Mouse (Mus musculus) telencephalon, adult 2 months (tissue): ENCODE data around the gene Sdsl.

Experiments used
- DNase-seq: peaks from one replicate; pipeline ENCODE4 v3.0.0-alpha.2; 2011; ENCODE audit warnings: low read depth, low spot score

Sdsl gene

DNA sequence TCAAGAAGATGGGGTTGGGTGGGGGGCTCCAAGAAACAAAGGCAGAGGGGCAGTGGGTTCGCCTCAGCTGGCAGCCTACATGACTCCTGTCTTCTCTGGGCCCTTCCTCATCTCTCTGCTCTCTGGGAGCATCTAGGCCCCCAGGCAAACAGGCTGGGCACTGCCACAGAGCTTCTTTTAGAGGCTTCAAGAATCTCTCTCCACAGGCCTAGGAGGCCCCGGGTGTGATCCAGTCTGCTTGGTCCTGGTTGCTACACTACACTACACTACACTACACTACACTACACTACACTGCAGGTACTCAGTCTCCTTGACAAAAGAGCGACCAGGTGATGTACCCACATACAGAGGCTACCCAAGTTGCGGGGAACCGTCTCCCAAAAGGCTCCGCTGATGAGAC, 42.9 kb downstream of the Sdsl start:
- DNase-seq, result no peak

DNA sequence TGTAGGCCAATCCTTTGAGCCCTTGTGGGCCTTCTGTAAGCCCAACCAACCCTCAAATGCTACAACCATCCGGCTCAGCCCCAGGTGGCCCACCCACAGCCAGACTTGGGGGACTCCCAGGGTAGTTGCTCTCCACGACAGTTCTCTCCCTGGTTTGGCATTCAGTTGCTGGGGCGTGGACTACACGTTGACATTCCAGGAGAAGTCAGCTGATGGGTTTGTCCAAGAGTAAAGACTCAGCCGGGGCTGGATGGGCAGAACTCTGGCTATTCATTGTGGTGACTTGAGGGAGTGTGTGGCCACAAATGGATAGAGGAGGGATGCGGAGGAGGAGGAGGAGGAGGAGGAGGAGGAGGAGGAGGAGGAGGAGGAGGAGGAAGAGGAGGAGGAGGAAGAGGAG, 43.6 kb downstream of the Sdsl start:
- DNase-seq, result no peak

DNA sequence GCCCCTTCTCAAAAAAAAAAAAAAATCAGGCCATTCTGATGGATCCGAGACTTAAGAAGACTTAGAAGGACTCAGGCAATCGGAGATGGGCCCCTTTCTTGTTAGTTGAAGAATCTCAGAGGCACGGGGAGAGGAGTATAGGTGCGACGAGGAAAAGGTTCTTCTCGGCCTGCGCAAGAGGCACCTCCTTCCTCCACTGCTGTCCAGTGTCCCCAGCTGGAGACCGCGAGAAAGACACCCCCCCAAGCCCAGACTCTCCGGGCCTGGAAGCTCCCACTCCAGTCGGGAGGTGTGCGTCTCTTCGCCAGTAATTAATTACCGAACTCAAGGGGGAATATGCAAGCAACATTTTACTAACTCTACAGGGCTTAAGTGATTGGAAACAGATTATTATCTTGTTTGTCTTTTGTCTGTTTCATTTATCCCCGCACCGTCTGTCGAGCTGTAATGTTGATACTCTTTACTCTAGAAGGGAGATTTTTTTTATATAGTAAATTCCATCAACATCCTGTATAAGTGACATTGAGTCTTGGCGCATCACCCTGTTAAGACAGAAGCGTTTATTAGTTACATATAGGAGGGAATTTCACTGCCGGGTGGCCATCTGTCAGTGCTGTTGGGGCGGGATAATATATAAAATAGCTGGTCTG, 44.3 kb downstream of the Sdsl start:
- no peak for DNase-seq

DNA sequence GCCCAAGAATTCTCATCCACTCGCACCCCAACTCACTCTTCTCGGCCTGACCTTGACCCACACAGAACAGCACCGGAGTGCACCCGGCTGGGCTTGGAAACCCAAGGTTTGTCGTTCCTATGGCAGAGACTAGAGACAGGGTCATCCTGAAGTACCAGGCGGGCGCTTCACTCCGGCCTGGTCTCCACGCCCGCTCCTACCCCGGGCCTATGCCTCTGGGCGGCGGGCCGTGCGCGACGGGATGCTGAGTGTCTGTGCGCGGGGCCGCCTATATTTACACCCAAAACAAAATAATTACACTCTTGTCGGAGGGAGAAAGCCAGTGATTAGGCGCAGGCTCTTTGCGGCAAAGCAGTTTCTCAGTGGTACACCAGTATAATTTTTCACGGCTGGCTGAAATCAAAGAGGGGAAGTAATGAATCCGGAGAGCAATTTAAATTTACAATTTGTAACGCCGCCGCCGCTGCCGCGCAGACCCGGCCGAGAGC, 45.1 kb downstream of the Sdsl start:
- DNase-seq, result no peak

DNA sequence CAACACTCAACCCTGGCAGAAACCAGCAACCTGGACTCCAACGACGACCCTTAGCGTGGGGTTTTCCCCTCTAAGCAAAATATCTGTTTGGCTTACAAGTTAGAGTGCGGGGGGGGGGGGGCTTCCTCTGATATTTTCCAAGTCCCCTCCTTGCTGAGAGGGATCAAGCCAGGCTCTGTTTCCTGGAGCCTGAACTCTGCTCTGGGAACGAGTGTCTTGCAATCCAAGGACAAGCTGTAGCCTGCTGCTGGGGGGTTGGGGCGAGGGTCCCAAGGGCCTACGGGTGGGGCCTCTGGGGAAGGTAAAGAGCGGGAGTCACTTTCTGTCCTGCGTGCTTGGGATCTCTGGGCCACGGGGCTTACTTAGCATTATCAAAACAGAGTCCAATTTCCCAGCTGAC, 46.0 kb downstream of the Sdsl start:
- no peak for DNase-seq

DNA sequence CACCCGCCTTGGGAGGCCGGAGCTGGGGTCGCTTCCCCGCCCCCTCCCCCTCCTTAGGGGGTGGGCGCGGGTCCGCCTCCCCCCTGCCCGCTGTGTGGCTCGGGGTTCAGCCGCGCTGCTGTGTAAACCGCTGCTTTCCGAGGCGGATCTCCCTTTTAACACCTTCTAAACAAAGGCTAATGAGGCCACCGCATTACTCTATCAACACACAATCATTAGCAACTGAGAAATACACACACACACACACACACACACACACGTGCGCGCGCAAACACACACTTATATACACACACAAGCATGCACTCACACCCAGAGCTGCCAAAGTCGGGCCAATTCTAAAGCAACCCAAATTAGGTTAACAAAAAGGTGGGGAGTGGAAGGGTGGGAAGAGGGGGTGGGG, 46.9 kb downstream of the Sdsl start:
- no peak for DNase-seq

DNA sequence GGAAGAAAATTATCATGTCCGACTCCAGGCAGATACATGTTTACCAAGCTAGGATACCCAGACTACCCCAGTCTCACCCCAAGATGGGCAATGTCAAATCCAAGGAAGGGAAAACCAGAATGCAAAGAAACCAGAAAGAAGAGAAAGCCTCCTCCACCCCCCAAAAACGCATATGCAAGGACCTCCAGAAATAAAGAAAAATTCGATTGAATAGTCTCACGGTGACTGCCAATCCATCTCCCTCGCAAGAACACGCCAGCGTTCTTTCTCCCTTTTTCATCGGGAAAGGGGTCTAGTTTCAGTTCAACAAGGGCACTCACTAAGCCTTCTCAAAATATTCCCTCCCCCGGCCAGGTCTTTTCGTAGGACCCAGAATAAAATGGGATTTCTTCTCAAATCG, 48.0 kb downstream of the Sdsl start:
- DNase-seq, result no peak

DNA sequence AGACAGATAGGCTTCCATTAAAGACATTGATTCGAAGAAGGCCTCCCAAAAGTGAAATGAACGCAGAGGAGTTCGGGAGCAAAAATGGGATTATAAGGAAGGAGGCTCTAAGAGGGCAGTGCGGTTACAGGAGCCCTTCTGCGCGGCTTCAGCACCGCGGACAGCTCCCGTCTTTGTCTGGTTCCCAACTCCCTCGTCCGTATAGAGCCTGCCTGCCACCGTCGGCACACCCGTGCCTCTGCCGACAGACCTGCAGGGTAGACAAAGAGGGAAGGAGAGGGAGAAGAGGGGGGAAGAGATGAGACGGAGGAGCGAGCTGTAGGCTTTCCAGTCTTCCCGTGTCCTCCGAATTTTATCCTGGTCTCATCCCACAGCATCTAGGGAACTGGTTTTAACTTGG, 48.6 kb downstream of the Sdsl start:
- DNase-seq, result no peak

DNA sequence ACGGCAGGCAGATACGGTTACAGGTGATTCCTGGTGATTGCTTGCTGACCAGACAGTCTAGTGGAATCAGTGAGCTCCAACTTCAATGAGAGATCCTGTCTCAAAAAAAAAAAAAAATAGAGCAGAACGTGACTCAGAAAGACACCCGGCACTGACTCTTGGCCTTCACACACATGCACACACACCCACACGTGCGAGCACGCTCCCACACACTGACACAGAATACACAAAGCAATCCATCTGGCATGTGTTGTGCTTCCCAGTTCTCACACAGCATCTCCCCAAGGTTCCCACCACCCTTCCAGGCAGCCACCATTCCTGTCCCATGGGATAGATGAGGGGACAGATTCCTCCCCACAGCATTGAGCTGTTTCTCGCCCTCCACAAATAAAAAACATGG, 52.5 kb downstream of the Sdsl start:
- no peak for DNase-seq

DNA sequence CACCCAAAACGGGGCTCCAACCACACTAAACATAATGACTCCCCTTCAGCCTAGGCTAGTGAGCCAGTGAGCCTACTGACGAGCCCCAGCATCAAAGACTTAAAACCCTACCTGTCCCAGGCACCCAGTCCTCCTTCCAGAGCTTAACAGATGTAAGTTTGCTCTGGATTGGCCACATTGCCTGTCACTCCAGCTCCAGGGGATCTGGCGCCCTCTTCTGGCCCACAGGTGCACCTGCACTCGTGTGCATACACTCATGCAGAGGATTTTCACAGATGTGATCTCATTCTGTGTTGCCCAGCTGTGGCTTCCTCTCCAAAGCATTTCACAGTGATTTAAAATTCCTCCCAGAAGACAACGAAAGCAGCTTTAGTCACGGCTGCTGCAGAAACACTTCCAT, 59.2 kb downstream of the Sdsl start:
- no peak for DNase-seq

DNA sequence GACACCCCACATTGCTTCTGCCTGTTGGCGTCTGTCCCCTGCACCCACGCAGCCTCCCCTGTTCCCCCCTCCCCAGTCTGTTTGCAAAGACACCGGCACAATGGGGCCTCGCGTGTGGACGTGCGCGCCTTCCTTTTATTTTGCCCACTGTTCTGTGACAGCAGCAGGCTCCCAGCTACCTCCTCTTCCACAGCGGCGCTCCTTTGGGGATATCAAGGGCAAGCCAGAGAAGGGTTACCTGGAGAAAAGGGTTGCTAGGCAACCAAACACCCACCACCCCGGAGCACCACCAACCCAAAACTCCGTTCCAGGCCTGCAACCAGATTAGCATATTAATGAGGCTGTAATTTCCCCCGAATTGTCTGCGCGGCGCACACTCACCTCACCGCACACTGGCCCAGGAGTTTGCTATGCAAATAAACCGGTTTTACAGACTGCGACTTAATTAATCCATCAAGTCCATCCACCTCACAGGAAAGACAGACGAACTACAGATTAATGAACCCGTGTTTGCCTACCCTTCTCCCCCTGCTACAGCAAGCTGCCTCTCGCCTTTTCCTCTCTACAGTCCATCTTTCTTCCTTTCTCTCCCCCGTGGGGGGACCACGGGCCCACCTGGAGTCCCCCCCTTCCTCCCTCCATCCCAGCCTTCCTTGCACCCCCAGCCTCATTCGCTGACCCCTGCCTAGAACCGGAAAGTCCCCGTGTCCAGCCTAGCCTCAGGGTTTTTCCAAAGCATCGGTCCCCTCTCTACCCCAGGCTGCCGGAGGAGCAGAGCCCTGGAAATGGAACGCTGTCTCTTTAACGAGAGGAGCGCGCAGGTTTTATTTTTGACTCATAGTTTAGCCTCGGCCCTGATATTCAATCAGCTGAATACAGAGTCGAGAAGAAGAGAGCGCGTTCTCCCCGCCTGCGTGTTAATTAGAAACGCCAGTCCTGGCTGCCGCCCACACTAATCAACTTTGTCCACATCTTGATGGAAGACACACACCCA, 62.9 kb downstream of the Sdsl start:
- DNase-seq, result peak; percentile 53

DNA sequence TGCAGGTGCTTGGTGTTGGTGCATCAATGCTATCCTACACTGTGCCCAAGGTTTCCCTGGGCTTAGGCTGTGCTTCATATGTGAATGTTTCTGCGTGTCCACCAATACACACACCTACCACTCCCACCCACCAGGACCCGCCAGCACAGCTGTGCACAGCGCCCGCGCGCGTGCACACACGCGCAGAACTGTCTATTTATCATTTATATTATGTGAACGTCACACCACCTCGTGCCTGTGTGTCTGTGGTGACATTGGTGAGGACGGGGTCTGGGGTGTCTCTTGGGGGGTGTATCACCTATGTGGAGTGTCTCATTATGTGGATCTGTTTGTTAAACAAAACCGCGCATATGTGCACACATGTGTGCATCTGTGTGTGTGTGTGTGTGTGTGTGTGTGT, 63.7 kb downstream of the Sdsl start:
- DNase-seq, result no peak
